ENCODE assay signal across 21 mouse cellular contexts in the genomic region with DNA sequence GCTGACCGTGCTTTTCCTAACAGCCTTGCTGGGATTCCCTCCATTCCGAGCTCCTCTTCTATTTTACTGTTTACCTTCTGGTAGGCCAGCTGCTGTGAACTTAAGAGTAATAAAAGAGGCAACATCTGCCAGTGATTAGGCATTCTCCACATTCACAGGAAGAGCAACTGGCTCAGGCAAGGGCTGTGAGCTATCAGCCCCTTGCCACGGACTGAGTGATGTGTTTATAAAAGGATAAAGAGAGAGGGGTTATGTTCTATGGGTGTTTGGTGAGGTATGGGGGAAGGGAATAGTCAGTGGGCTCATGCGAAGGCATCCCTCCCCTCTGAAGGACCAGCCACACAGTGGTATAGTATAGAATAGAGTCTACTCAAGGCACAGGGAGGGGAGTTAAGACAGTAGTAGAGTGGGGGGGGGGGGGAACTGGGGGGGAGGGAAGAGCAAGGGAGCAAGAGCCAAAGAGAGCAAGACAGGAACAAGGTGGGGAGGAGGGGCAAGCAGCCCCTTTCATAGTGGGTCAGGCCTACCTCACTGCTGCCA. TPM values are rescaled to one million over a fixed set of nuclear protein-coding genes. Genes with fewer than 3 reads are reported as not detected.
DNase-seq lines count a peak whose midpoint lies in the region; ATAC-seq lines count a peak whose summit lies in the region.
"Had no signal": no experiment of that assay in that cellular context is flagged by ENCODE, and none has a peak within 500 bp of the region (broad histone marks: within the 10 kb centered on the region; RNA-seq: fewer than 3 reads in every experiment).

No protein-coding gene starts in this region.

- DNase-seq in embryo, embryonic 10 days (ENCODE audit: low spot score), result peak; percentile 74
- DNase-seq in embryo, embryonic 11 days, result peak; percentile 69
- peak; percentile 66 for DNase-seq in forelimb bud, embryonic 11.5 days (ENCODE audit: low read depth, low spot score)
- no peak for DNase-seq in forebrain, embryonic 10.5 days (ENCODE audit: extremely low spot score, low spot score)
- DNase-seq: adrenal gland, postnatal 14 days; cerebellum, adult 11-12 months; cerebellum, postnatal 25 days; kidney, adult 9 months; layer of hippocampus, postnatal 36 days; left cerebral cortex, postnatal 4 days; lung, postnatal 10 days had no signal

- no peak overlapping the region for H3K27ac ChIP-seq in kidney, embryonic 16.5 days (ENCODE audit: low read length)
- H3K27ac ChIP-seq in kidney, embryonic 14.5 days (ENCODE audit: low read depth, low read length), result no peak overlapping the region
- H3K27ac ChIP-seq in forebrain, embryonic 10.5 days, result no peak overlapping the region
- H3K27ac ChIP-seq: forebrain, embryonic 15.5 days; liver, embryonic 15.5 days had no signal

- no peaks in the 10 kb centered on the region for H3K27me3 ChIP-seq in kidney, embryonic 16.5 days (ENCODE audit: insufficient read depth, low read length)
- no peaks in the 10 kb centered on the region for H3K27me3 ChIP-seq in kidney, embryonic 14.5 days (ENCODE audit: control insufficient read depth, insufficient read depth, low read length)
- no peaks in the 10 kb centered on the region for H3K27me3 ChIP-seq in forebrain, embryonic 10.5 days (ENCODE audit: poor library complexity, severe bottlenecking)
- H3K27me3 ChIP-seq: forebrain, embryonic 15.5 days; liver, embryonic 15.5 days had no signal

- no peak overlapping the region for H3K9ac ChIP-seq in kidney, embryonic 16.5 days (replicated peaks; ENCODE audit: low read length)
- H3K9ac ChIP-seq in kidney, embryonic 14.5 days (ENCODE audit: low read depth, low read length), result no peak overlapping the region
- H3K9ac ChIP-seq: forebrain, embryonic 15.5 days; liver, embryonic 15.5 days had no signal

- H3K9me3 ChIP-seq in kidney, embryonic 16.5 days (ENCODE audit: low read length), result no peaks in the 10 kb centered on the region
- no peaks in the 10 kb centered on the region for H3K9me3 ChIP-seq in kidney, embryonic 14.5 days (ENCODE audit: control insufficient read depth, low read length)
- no peaks in the 10 kb centered on the region for H3K9me3 ChIP-seq in forebrain, embryonic 10.5 days
- H3K9me3 ChIP-seq: forebrain, embryonic 15.5 days; liver, embryonic 15.5 days had no signal

- no peaks in the 10 kb centered on the region for H3K36me3 ChIP-seq in kidney, embryonic 16.5 days (ENCODE audit: insufficient read depth, low read length)
- H3K36me3 ChIP-seq in kidney, embryonic 14.5 days (ENCODE audit: control insufficient read depth, insufficient read depth, low read length), result no peaks in the 10 kb centered on the region
- no peaks in the 10 kb centered on the region for H3K36me3 ChIP-seq in forebrain, embryonic 10.5 days (replicated peaks)
- H3K36me3 ChIP-seq: forebrain, embryonic 15.5 days; liver, embryonic 15.5 days had no signal

- 32% methylated on average over 4 of the region's 4 CpGs for WGBS in kidney, embryonic 16.5 days
- WGBS in kidney, embryonic 14.5 days, result 21% methylated on average over 4 of the region's 4 CpGs
- WGBS in forebrain, embryonic 10.5 days, result 59% methylated on average over 4 of the region's 4 CpGs

- H3K4me3 ChIP-seq in kidney, embryonic 16.5 days (ENCODE audit: low read length), result no peak overlapping the region
- no peak overlapping the region for H3K4me3 ChIP-seq in kidney, embryonic 14.5 days (ENCODE audit: low read length)
- no peak overlapping the region for H3K4me3 ChIP-seq in forebrain, embryonic 10.5 days
- H3K4me3 ChIP-seq: erythroblast, embryonic 14.5 days; forebrain, embryonic 15.5 days; liver, embryonic 15.5 days had no signal

- 0 out of 2 replicates have a peak, but pooled peaks cover 2% of the 10 kb centered on the region for H3K4me1 ChIP-seq in kidney, embryonic 16.5 days (ENCODE audit: insufficient read depth, low read length)
- H3K4me1 ChIP-seq in kidney, embryonic 14.5 days (ENCODE audit: control insufficient read depth, insufficient read depth, low read length), result no peaks in the 10 kb centered on the region
- no peaks in the 10 kb centered on the region for H3K4me1 ChIP-seq in forebrain, embryonic 10.5 days
- H3K4me1 ChIP-seq: forebrain, embryonic 15.5 days; liver, embryonic 15.5 days had no signal

- no peak overlapping the region for H3K4me2 ChIP-seq in kidney, embryonic 16.5 days (replicated peaks; ENCODE audit: low read depth, low read length)
- no peak overlapping the region for H3K4me2 ChIP-seq in kidney, embryonic 14.5 days (replicated peaks; ENCODE audit: low read depth, low read length)
- H3K4me2 ChIP-seq: forebrain, embryonic 15.5 days; liver, embryonic 15.5 days had no signal

- ATAC-seq in kidney, embryonic 16.5 days (ENCODE audit: low FRiP score, low TSS enrichment), result peak; percentile 42
- ATAC-seq in kidney, embryonic 14.5 days (ENCODE audit: low FRiP score, low TSS enrichment), result no peak
- no peak for ATAC-seq in granulocyte monocyte progenitor cell, adult 5-6 weeks (replicated peaks; ENCODE audit: poor library complexity, severe bottlenecking)
- ATAC-seq: activated CD4-positive, CD25-positive, alpha-beta regulatory T cell, adult 4 months; forebrain, embryonic 15.5 days; Patski had no signal

RNA-seq across cellular contexts. Expression of gene Cxcl13, which starts 16.0 kb away (rescaled TPM):
- polyA plus RNA-seq in kidney, embryonic 16.5 days (2015; fragmentation: Nextera tagmentation; extraction: Ambion mirVana), result 6.5 and 6.6 TPM in 2 replicates
- polyA plus RNA-seq in kidney, embryonic 14.5 days (2014; fragmentation: Nextera tagmentation; extraction: Ambion mirVana), result 3.8 and 4.7 TPM in 2 replicates
- 8.4 and 9.2 TPM in 2 replicates for polyA plus RNA-seq in forebrain, embryonic 10.5 days (2016; fragmentation: Nextera tagmentation; extraction: Ambion mirVana)
- not detected in 2 replicates for total RNA-seq in granulocyte monocyte progenitor cell, adult 5-6 weeks (2014; fragmentation: Nextera tagmentation)
- total RNA-seq in granulocyte monocyte progenitor cell, adult 5-6 weeks (2017), result not detected in 2 replicates
- total RNA-seq: layer of hippocampus, adult 18-20 months; layer of hippocampus, postnatal 36 days; left cerebral cortex, postnatal 4 days; megakaryocyte-erythroid progenitor cell, adult 5-6 weeks had no signal
- polyA plus RNA-seq: erythroblast, embryonic 14.5 days; Patski had no signal
